Mouse (Mus musculus) embryonic facial prominence, embryonic 10.5 days (tissue): ENCODE data around the gene Zfp606. TPM values are rescaled to one million over a fixed set of nuclear protein-coding genes. Genes with fewer than 3 reads are reported as not detected.

Experiments
- DNase-seq: peaks from one replicate; pipeline ENCODE4 v3.0.0-alpha.2; 2017; ENCODE audit warnings: low spot score
- H3K27ac ChIP-seq: fragments of 300-500 bp; sonication (generic); replicated peaks from 2 replicates; pipeline ENCODE4 v1.5.1; 2016; ENCODE audit warnings: mild to moderate bottlenecking
- H3K27me3 ChIP-seq: fragments of 300-500 bp; sonication (generic); replicated peaks from 2 replicates; pipeline ENCODE4 v1.6.1; 2016; ENCODE audit warnings: low read depth, mild to moderate bottlenecking; ENCODE audit not compliant: poor library complexity, severe bottlenecking
- H3K36me3 ChIP-seq: fragments of 300-500 bp; sonication (generic); replicated peaks from 2 replicates; pipeline ENCODE4 v1.6.1; 2016; ENCODE audit warnings: mild to moderate bottlenecking, moderate library complexity
- H3K4me1 ChIP-seq: fragments of 300-500 bp; sonication (generic); 2 replicates; pipeline ENCODE4 v1.6.1; 2016
- H3K4me3 ChIP-seq: fragments of 300-500 bp; sonication (generic); 2 replicates; pipeline ENCODE4 v1.5.1; 2016; ENCODE audit warnings: mild to moderate bottlenecking, moderate library complexity
- H3K9me3 ChIP-seq: fragments of 300-500 bp; sonication (generic); 2 replicates; pipeline ENCODE4 v1.6.1; 2016; ENCODE audit warnings: mild to moderate bottlenecking
- WGBS: fragments of 180-500 bp; shearing (Covaris S2); methylation state at CpG from one replicate; pipeline ENCODE4 v1.1.7; 2016; 5-methylcytosine and 5-hydroxymethylcytosine counted together
- polyA plus RNA-seq: library from polyadenylated mRNA; unstranded; fragments of >200 nt; fragmentation: Nextera tagmentation; extraction: Ambion mirVana; gene quantifications from 2 replicates; pipeline ENCODE4 v1.2.1, GENCODE M21; 2016

Gene Zfp606
- 36.6 and 38.6 TPM in 2 replicates for polyA plus RNA-seq

- no peaks in the 10 kb centered on the region for H3K4me1 ChIP-seq
- peaks cover 21% of the 10 kb centered on the region for H3K9me3 ChIP-seq
- under 1% methylated on average over 53 of the region's 53 CpGs for WGBS
- peaks cover 39% of the 10 kb centered on the region for H3K36me3 ChIP-seq
- peak within 1 kb of the TSS; percentile 97 for H3K27ac ChIP-seq
- DNase-seq: peak; percentile 89
- H3K4me3 ChIP-seq: peak within 1 kb of the TSS; percentile 84
- H3K27me3 ChIP-seq: no peaks in the 10 kb centered on the region
Measured at GRCm38 (mm10) chr7:12478158-12479008, at the start of gene Zfp606. TSS of gene Zfp606 (plus strand) at chr7:12478293.

GRCm38 (mm10) chr7:12479009-12479346 is 885 bp downstream of the Zfp606 start:
- H3K4me1 ChIP-seq: no peaks in the 10 kb centered on the region
- H3K4me3 ChIP-seq: peak overlapping the region; percentile 84
- 2% methylated on average over 8 of the region's 8 CpGs for WGBS
- DNase-seq: no peak
- H3K27ac ChIP-seq: peak overlapping the region; percentile 97
- H3K27me3 ChIP-seq: no peaks in the 10 kb centered on the region
- peaks cover 23% of the 10 kb centered on the region for H3K9me3 ChIP-seq
- peaks cover 45% of the 10 kb centered on the region for H3K36me3 ChIP-seq

GRCm38 (mm10) chr7:12479525-12479924 is 1.4 kb downstream of the Zfp606 start:
- 0 out of 2 replicates have a peak overlapping the region, but pooled peaks have one; percentile 97 for H3K27ac ChIP-seq
- H3K4me1 ChIP-seq: no peaks in the 10 kb centered on the region
- peaks cover 24% of the 10 kb centered on the region for H3K9me3 ChIP-seq
- H3K27me3 ChIP-seq: no peaks in the 10 kb centered on the region
- no peak for DNase-seq
- peaks cover 50% of the 10 kb centered on the region for H3K36me3 ChIP-seq
- H3K4me3 ChIP-seq: peak overlapping the region; percentile 84
- 77% methylated on average over 4 of the region's 4 CpGs for WGBS

- WGBS: 93% methylated on average over 6 of the region's 6 CpGs
- Histone ChIP-seq H3K4me1 (no peaks in the 10 kb centered on the region), H3K27me3 (no peaks in the 10 kb centered on the region), H3K4me3 (no peak overlapping the region), H3K36me3 (peaks cover 93% of the 10 kb centered on the region), H3K9me3 (peaks cover 63% of the 10 kb centered on the region), H3K27ac (no peak overlapping the region)
- DNase-seq: no peak
Measured at GRCm38 (mm10) chr7:12483771-12484170, 5.7 kb downstream of the Zfp606 start.

- H3K4me1 ChIP-seq: no peaks in the 10 kb centered on the region
- no peak overlapping the region for H3K27ac ChIP-seq
- no peak for DNase-seq
- H3K36me3 ChIP-seq: peaks cover 100% of the 10 kb centered on the region
- H3K9me3 ChIP-seq: peaks cover 76% of the 10 kb centered on the region
- no peak overlapping the region for H3K4me3 ChIP-seq
- H3K27me3 ChIP-seq: no peaks in the 10 kb centered on the region
- 92% methylated on average over 1 of the region's 1 CpGs for WGBS
Measured at GRCm38 (mm10) chr7:12485956-12486355, 7.9 kb downstream of the Zfp606 start.

- no peak for DNase-seq
- H3K27ac ChIP-seq: no peak overlapping the region
- H3K4me1 ChIP-seq: no peaks in the 10 kb centered on the region
- H3K9me3 ChIP-seq: peaks cover 76% of the 10 kb centered on the region
- no peak overlapping the region for H3K4me3 ChIP-seq
- peaks cover 100% of the 10 kb centered on the region for H3K36me3 ChIP-seq
- H3K27me3 ChIP-seq: no peaks in the 10 kb centered on the region
Measured at GRCm38 (mm10) chr7:12486691-12487090, 8.6 kb downstream of the Zfp606 start.

GRCm38 (mm10) chr7:12510913-12511312 is 32.8 kb downstream of the Zfp606 start:
- no peak for DNase-seq
- Histone ChIP-seq H3K27me3 (no peaks in the 10 kb centered on the region), H3K36me3 (no peaks in the 10 kb centered on the region), H3K27ac (no peak overlapping the region), H3K9me3 (peaks cover 42% of the 10 kb centered on the region), H3K4me3 (no peak overlapping the region), H3K4me1 (no peaks in the 10 kb centered on the region)
- 62% methylated on average over 1 of the region's 1 CpGs for WGBS

- Histone ChIP-seq H3K36me3 (no peaks in the 10 kb centered on the region), H3K9me3 (peaks cover 47% of the 10 kb centered on the region), H3K4me3 (no peak within 1 kb of the TSS), H3K27ac (no peak within 1 kb of the TSS), H3K4me1 (no peaks in the 10 kb centered on the region), H3K27me3 (no peaks in the 10 kb centered on the region)
- no peak for DNase-seq
- 61% methylated on average over 2 of the region's 2 CpGs for WGBS
Measured at GRCm38 (mm10) chr7:12512217-12512616, 34.1 kb downstream of the Zfp606 start, which contains the start of gene 2900092C05Rik. TSS of gene 2900092C05Rik (plus strand) at chr7:12512517.

Other genes starting within 250 kb of the Zfp606 start
- not detected in 2 replicates for gene Vmn1r81, start 210.0 kb upstream of the Zfp606 start, polyA plus RNA-seq
- gene Vmn1r82, start 177.9 kb upstream of the Zfp606 start, polyA plus RNA-seq: not detected in 2 replicates
- 0.06 TPM in 1 of 2 replicates, not detected in the other for gene Vmn1r83, start 148.8 kb upstream of the Zfp606 start, polyA plus RNA-seq
- not detected in 2 replicates for gene Vmn1r84, start 109.0 kb upstream of the Zfp606 start, polyA plus RNA-seq
- 3.3 and 3.9 TPM in 2 replicates for gene Zfp551, start 55.5 kb upstream of the Zfp606 start, polyA plus RNA-seq
- gene 2900092C05Rik, start 34.2 kb downstream of the Zfp606 start, polyA plus RNA-seq: not detected in 2 replicates
- gene Vmn2r53, start 130.5 kb downstream of the Zfp606 start, polyA plus RNA-seq: not detected in 2 replicates
- not detected in 2 replicates for gene Vmn2r54, start 162.0 kb downstream of the Zfp606 start, polyA plus RNA-seq
- not detected in 2 replicates for gene Vmn2r55, start 206.7 kb downstream of the Zfp606 start, polyA plus RNA-seq